Mouse (Mus musculus): ENCODE results near the gene Wdr89. TPM values are rescaled to one million over a fixed set of nuclear protein-coding genes. Genes with fewer than 3 reads are reported as not detected.

Wdr89 gene
- polyA plus RNA-seq, 1 experiment from 2014 or later: 5.2 TPM

GRCm38 (mm10) chr12:75664516-75664810, 4.9 kb downstream of the Wdr89 start:
- ATAC-seq (ENCODE audit: low FRiP score): no peak
- 23% methylated on average over 6 of the region's 6 CpGs for WGBS
- Histone ChIP-seq H3K4me3 (replicated peaks) (no peak overlapping the region), H3K9me3 (replicated peaks) (no peaks in the 10 kb centered on the region), H3K36me3 (no peaks in the 10 kb centered on the region), H3K9ac (replicated peaks) (no peak overlapping the region), H3K4me2 (no peak overlapping the region), H3K27ac (replicated peaks) (no peak overlapping the region), H3K4me1 (peaks cover 6% of the 10 kb centered on the region), H3K27me3 (replicated peaks) (no peaks in the 10 kb centered on the region)

DNA sequence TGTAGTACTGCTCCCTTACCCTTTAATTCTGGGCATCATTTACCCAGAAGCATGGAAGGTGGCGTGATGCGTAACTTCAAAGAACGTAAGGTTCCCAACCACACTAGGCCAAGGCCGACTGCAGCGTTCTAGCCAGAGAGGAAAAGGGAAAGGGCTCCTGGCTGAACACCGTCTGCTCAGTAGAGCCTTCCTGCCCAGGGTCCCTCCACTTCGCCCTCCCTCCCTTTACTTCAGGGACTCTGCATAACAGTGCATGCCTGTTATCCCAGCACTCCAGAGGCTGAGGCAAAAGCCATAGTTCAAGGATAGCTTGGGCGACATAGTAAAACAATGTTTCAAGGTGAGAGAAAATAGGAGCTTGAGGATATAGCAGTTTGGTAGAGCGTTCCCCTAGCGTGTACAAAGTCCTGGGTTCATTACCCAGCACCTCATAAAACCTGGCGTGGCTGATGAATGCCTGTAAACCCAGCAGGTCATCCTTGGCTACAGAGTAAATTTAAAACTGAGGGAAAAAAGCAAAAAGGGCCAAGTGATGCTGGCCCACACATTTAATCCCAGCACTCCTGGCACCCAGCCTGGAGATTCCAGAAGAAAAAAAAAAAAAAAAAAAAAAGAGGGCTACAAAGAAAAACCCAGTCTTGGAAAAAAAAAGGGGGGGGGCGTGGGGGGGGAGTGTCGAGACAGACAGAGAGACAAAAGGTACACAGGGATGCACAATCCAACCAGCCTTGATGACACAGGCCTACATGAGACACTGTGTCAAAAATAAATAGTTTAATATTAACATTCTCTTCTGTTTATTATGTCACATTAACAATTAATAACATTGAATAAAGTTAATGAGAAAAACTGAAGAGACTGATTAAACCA, 5.5 kb downstream of the Wdr89 start:
- Histone ChIP-seq H3K27me3 (replicated peaks) (no peaks in the 10 kb centered on the region), H3K36me3 (no peaks in the 10 kb centered on the region), H3K4me1 (peaks cover 5% of the 10 kb centered on the region), H3K9me3 (replicated peaks) (no peaks in the 10 kb centered on the region), H3K9ac (replicated peaks) (no peak overlapping the region), H3K4me2 (no peak overlapping the region), H3K27ac (replicated peaks) (no peak overlapping the region), H3K4me3 (replicated peaks) (no peak overlapping the region)
- ATAC-seq (ENCODE audit: low FRiP score): no peak
- 39% methylated on average over 13 of the region's 13 CpGs for WGBS

DNA sequence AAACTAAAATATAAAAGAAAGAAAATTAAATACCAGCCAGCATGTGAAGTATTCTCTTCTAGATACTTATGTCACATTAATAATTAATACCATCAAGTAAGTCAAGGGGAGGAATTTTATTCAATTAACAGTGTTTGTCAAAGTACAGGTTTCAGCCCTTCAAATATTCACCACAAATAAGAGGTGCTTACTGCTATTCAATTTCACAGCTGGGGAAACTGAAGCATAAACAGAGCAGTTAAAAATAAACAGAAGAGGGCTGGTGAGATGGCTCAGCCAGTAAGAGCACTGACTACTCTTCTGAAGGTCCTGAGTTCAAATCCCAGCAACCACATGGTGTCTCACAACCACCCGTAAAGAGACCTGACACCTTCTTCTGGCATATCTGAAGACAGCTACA, 7.0 kb downstream of the Wdr89 start:
- no peaks in the 10 kb centered on the region for H3K36me3 ChIP-seq
- no peaks in the 10 kb centered on the region; the same call in 1 of the 2 replicates for H3K4me1 ChIP-seq
- H3K9me3 ChIP-seq (replicated peaks): no peaks in the 10 kb centered on the region
- no peak overlapping the region for H3K4me3 ChIP-seq (replicated peaks)
- no peak overlapping the region for H3K27ac ChIP-seq (replicated peaks)
- no peak overlapping the region for H3K4me2 ChIP-seq
- H3K27me3 ChIP-seq (replicated peaks): no peaks in the 10 kb centered on the region
- 90% methylated on average over 1 of the region's 1 CpGs for WGBS
- no peak overlapping the region for H3K9ac ChIP-seq (replicated peaks)
- ATAC-seq (ENCODE audit: low FRiP score): no peak

- Histone ChIP-seq H3K9ac (replicated peaks) (no peak overlapping the region), H3K36me3 (no peaks in the 10 kb centered on the region), H3K4me2 (no peak overlapping the region), H3K4me1 (no peaks in the 10 kb centered on the region), H3K9me3 (replicated peaks) (no peaks in the 10 kb centered on the region), H3K27me3 (replicated peaks) (no peaks in the 10 kb centered on the region), H3K27ac (replicated peaks) (no peak overlapping the region), H3K4me3 (replicated peaks) (no peak overlapping the region)
- no peak for ATAC-seq (ENCODE audit: low FRiP score)
- 87% methylated on average over 6 of the region's 6 CpGs for WGBS
Observed at GRCm38 (mm10) chr12:75658403-75658802, 10.9 kb downstream of the Wdr89 start.

DNA sequence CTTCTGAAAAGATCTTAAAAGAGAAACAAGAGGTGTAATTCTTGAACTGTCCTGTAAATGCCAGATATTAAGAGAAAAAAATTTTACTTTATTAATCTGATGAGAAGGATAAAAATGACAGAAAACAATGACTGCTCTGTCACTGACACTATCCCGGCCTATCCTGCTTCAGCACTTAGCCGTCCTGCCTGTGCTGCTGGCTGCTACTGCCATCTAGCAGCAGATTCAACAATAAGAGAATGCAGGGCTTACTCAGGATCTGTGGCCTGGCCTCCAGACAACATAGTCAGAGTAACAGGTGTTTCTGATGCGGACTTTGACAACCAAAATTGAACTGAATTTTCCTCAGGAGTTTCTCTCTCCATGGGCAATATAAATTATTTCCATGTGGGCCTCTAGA, 12.8 kb downstream of the Wdr89 start:
- Histone ChIP-seq H3K9ac (replicated peaks) (no peak overlapping the region), H3K27ac (replicated peaks) (no peak overlapping the region), H3K9me3 (replicated peaks) (no peaks in the 10 kb centered on the region), H3K4me1 (no peaks in the 10 kb centered on the region), H3K4me2 (no peak overlapping the region), H3K4me3 (replicated peaks) (no peak overlapping the region), H3K36me3 (no peaks in the 10 kb centered on the region), H3K27me3 (replicated peaks) (no peaks in the 10 kb centered on the region)
- no peak for ATAC-seq (ENCODE audit: low FRiP score)
- WGBS: 45% methylated on average over 3 of the region's 3 CpGs

DNA sequence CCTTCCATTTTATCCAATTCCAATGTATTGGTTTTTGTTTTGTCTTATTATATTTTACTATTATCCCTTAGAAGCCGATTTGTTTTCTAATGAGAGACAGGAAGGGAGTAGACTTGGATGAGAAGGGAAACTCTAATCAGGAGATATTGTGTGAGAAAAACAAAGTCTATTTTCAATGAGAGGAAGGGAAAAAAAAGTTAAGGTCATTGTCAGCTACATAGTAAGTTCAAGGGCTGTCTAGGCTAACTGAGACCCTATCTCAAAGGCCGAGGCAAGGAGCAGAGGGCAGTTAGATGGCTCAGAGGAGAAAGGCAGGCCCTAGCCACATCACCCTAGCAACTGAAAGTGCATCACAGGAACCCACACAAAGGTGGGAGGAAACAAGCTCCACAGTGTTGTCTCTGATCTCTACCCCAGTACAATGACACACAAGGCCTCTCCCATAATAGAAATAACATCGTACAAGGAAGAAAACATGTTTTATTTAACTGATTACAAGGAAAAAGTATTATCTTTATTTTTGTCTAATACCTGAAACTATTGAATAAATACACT, 15.0 kb downstream of the Wdr89 start:
- H3K4me3 ChIP-seq (replicated peaks): no peak overlapping the region
- 66% methylated on average over 3 of the region's 3 CpGs for WGBS
- H3K27me3 ChIP-seq (replicated peaks): no peaks in the 10 kb centered on the region
- H3K27ac ChIP-seq (replicated peaks): no peak overlapping the region
- no peak for ATAC-seq (ENCODE audit: low FRiP score)
- no peak overlapping the region for H3K9ac ChIP-seq (replicated peaks)
- H3K4me2 ChIP-seq: no peak overlapping the region
- no peaks in the 10 kb centered on the region for H3K9me3 ChIP-seq (replicated peaks)
- no peaks in the 10 kb centered on the region for H3K36me3 ChIP-seq
- H3K4me1 ChIP-seq: peaks cover 5% of the 10 kb centered on the region; the same call in 1 of the 2 replicates

DNA sequence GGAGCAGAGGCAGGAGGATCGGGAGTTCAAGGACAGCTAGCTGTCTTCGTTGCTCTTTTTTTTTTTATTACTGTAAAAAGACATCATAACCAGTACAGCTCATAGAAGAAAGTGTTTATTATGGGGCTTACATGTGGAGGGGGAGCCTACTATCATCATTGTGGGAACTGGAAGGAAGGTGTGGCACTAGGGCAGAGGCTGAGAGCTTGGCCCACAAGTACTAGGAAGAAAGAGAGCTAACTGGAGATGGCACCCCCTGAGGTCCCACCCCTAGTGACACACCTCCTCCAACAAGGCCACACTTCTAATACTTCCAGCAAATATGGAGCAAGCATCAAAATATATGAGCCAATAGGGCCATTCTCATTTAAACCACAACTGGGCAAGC, 19.6 kb downstream of the Wdr89 start:
- Histone ChIP-seq H3K9me3 (replicated peaks) (no peaks in the 10 kb centered on the region), H3K4me3 (replicated peaks) (no peak overlapping the region), H3K4me1 (peaks cover 10% of the 10 kb centered on the region; the same call in 1 of the 2 replicates), H3K27ac (replicated peaks) (no peak overlapping the region), H3K27me3 (replicated peaks) (no peaks in the 10 kb centered on the region), H3K36me3 (no peaks in the 10 kb centered on the region), H3K4me2 (no peak overlapping the region), H3K9ac (replicated peaks) (no peak overlapping the region)
- no peak for ATAC-seq (ENCODE audit: low FRiP score)
- WGBS: 87% methylated on average over 2 of the region's 2 CpGs

GRCm38 (mm10) chr12:75649058-75649705, 20.2 kb downstream of the Wdr89 start:
- H3K4me2 ChIP-seq: no peak overlapping the region
- no peak overlapping the region for H3K4me3 ChIP-seq (replicated peaks)
- no peak overlapping the region for H3K27ac ChIP-seq (replicated peaks)
- H3K4me1 ChIP-seq: peaks cover 10% of the 10 kb centered on the region; the same call in 1 of the 2 replicates
- H3K36me3 ChIP-seq: no peaks in the 10 kb centered on the region
- H3K27me3 ChIP-seq (replicated peaks): no peaks in the 10 kb centered on the region
- no peaks in the 10 kb centered on the region for H3K9me3 ChIP-seq (replicated peaks)
- WGBS: 66% methylated on average over 12 of the region's 12 CpGs
- ATAC-seq (ENCODE audit: low FRiP score): no peak; the same call in 1 of the 2 replicates
- H3K9ac ChIP-seq (replicated peaks): no peak overlapping the region

DNA sequence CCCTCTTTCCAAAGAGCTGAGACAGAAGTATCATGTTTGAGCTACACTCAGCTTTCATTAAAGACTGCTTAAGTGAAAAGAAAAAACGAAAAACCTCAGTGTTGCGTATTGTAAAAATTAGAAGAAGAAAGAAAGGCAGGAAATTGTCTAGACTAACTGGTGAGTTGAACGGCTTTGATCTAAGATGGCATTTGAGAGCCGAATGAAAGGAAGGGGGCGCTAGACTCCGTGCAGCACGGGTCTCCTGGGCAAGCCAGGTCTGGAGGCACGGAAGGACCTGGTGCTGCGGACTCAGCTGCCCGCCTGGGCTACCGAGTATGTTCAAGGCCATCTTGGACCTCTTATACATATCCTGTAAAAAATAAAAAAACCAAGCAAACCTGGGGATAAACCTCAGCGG, 21.1 kb downstream of the Wdr89 start:
- Histone ChIP-seq H3K27me3 (replicated peaks) (no peaks in the 10 kb centered on the region), H3K9ac (replicated peaks) (no peak overlapping the region), H3K4me2 (no peak overlapping the region), H3K4me3 (replicated peaks) (no peak overlapping the region), H3K4me1 (peaks cover 10% of the 10 kb centered on the region; the same call in 1 of the 2 replicates), H3K36me3 (no peaks in the 10 kb centered on the region), H3K9me3 (replicated peaks) (no peaks in the 10 kb centered on the region), H3K27ac (replicated peaks) (no peak overlapping the region)
- WGBS: 58% methylated on average over 12 of the region's 12 CpGs
- no peak for ATAC-seq (ENCODE audit: low FRiP score)

- Histone ChIP-seq H3K27ac (replicated peaks) (no peak overlapping the region), H3K9ac (replicated peaks) (no peak overlapping the region), H3K27me3 (replicated peaks) (no peaks in the 10 kb centered on the region), H3K4me3 (replicated peaks) (no peak overlapping the region), H3K4me1 (peaks cover 10% of the 10 kb centered on the region; the same call in 1 of the 2 replicates), H3K4me2 (no peak overlapping the region), H3K36me3 (no peaks in the 10 kb centered on the region), H3K9me3 (replicated peaks) (no peaks in the 10 kb centered on the region)
- ATAC-seq (ENCODE audit: low FRiP score): no peak
- WGBS: 92% methylated on average over 2 of the region's 2 CpGs
Observed at GRCm38 (mm10) chr12:75647663-75648062, 21.7 kb downstream of the Wdr89 start.

- H3K4me2 ChIP-seq: no peak overlapping the region
- no peaks in the 10 kb centered on the region for H3K9me3 ChIP-seq (replicated peaks)
- no peak overlapping the region for H3K27ac ChIP-seq (replicated peaks)
- H3K9ac ChIP-seq (replicated peaks): no peak overlapping the region
- 97% methylated on average over 1 of the region's 1 CpGs for WGBS
- H3K36me3 ChIP-seq: no peaks in the 10 kb centered on the region
- no peak overlapping the region for H3K4me3 ChIP-seq (replicated peaks)
- no peak for ATAC-seq (ENCODE audit: low FRiP score)
- H3K27me3 ChIP-seq (replicated peaks): no peaks in the 10 kb centered on the region
- peaks cover 10% of the 10 kb centered on the region; the same call in 1 of the 2 replicates for H3K4me1 ChIP-seq
Observed at GRCm38 (mm10) chr12:75645780-75646179, 23.6 kb downstream of the Wdr89 start.

- Histone ChIP-seq H3K36me3 (no peaks in the 10 kb centered on the region), H3K27ac (replicated peaks) (no peak overlapping the region), H3K4me3 (replicated peaks) (no peak overlapping the region), H3K9me3 (replicated peaks) (no peaks in the 10 kb centered on the region), H3K4me1 (no peaks in the 10 kb centered on the region), H3K4me2 (no peak overlapping the region), H3K9ac (replicated peaks) (no peak overlapping the region), H3K27me3 (replicated peaks) (no peaks in the 10 kb centered on the region)
- ATAC-seq (ENCODE audit: low FRiP score): no peak
- WGBS: 100% methylated on average over 1 of the region's 1 CpGs
Observed at GRCm38 (mm10) chr12:75641726-75642125, 27.6 kb downstream of the Wdr89 start.

Measured in neural tube, embryonic 15.5 days (tissue).